Mouse (Mus musculus): ENCODE results near the gene Olfr112. TPM values are rescaled to one million over a fixed set of nuclear protein-coding genes. Genes with fewer than 3 reads are reported as not detected.

Gene Olfr112
- total RNA-seq (2012; rRNA removed) (not detected in 2 replicates), polyA plus RNA-seq (2012; ENCODE audit: insufficient read depth in 1 of 2, insufficient read length in 2 of 2, low read depth in 1 of 2, low replicate concordance in 2 of 2, missing spikeins in 1 of 2) (not detected)

DNA sequence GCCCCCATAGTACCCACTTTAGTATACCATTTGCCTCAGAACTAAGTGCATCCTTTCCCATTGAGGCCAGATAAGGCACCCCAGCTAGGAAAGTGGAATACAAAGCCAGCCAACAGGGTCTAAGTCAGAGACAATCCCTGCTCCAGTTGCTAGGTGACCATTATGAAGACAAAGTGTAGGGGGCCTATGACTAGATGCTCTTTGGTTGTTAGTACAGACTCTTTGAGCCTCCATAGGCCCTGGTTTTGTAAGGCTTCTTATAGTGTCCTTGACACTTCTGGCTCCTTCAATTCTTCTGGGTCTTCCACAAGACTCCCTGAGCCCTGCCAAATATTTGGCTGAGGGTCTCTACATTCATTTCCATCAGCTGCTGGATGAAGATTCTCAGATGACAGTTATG lies at the start of gene Olfr112:
Gene Olfr112 (minus strand): TSS at position 101 of the 400 bp plus-strand sequence.
- TF ChIP-seq GATA1 (IDR thresholded peaks at IDR 0.05; ENCODE audit: low read depth, low read length) (no peak), POLR2AphosphoS5 (IDR thresholded peaks at IDR 0.05; ENCODE audit: borderline replicate concordance, low read depth, low read length) (no peak), CHD1 (IDR thresholded peaks at IDR 0.05; ENCODE audit: low read depth, low read length) (no peak), MAFK (IDR thresholded peaks at IDR 0.05; ENCODE audit: borderline replicate concordance, low read depth, low read length) (no peak), MXI1 (IDR thresholded peaks at IDR 0.05; ENCODE audit: low read depth, low read length) (no peak), GABPA (IDR thresholded peaks at IDR 0.05; ENCODE audit: low read depth, low read length) (no peak), CHD2 (IDR thresholded peaks at IDR 0.05; ENCODE audit: low read length) (no peak), BHLHE40 (IDR thresholded peaks at IDR 0.05; ENCODE audit: borderline replicate concordance, low read depth, low read length) (no peak), MEF2A (IDR thresholded peaks at IDR 0.05; ENCODE audit: extremely low read depth, insufficient replicate concordance, low read depth, low read length, poor library complexity, severe bottlenecking) (no peak), USF1 (IDR thresholded peaks at IDR 0.05; ENCODE audit: low read depth, low read length) (no peak), CTCF (IDR thresholded peaks at IDR 0.05 in 2 of 3, conservative IDR thresholded peaks at IDR 0.05 in 1 of 3; ENCODE audit: control insufficient read depth in 1 of 3, insufficient read depth in 1 of 3, low read depth in 2 of 3, low read length in 3 of 3, poor library complexity in 1 of 3, severe bottlenecking in 1 of 3) (no peak), TCF12 (IDR thresholded peaks at IDR 0.05; ENCODE audit: low read depth, low read length) (no peak), MAZ (IDR thresholded peaks at IDR 0.05; ENCODE audit: low read depth, low read length) (no peak), SIN3A (IDR thresholded peaks at IDR 0.05; ENCODE audit: low read length) (no peak), SMC3 (IDR thresholded peaks at IDR 0.05; ENCODE audit: low read depth, low read length) (no peak)
- Histone ChIP-seq H3K4me1 (ENCODE audit: control insufficient read depth in 1 of 2, insufficient read depth in 2 of 2, low read length in 2 of 2) (no peaks in the 10 kb centered on the region), H3K27me3 (ENCODE audit: control insufficient read depth in 1 of 2, insufficient read depth in 2 of 2, low read length in 2 of 2) (no peaks in the 10 kb centered on the region), H3K36me3 (ENCODE audit: control insufficient read depth in 1 of 2, insufficient read depth in 2 of 2, low read length in 2 of 2) (no peaks in the 10 kb centered on the region), H3K9me3 (replicated peaks; ENCODE audit: insufficient read depth, low read length) (no peaks in the 10 kb centered on the region), H3K9ac (ENCODE audit: control insufficient read depth, low read depth, low read length, poor library complexity, severe bottlenecking) (no peak within 1 kb of the TSS), H3K4me3 (ENCODE audit: control insufficient read depth in 1 of 2, insufficient read depth in 1 of 2, low read depth in 2 of 2, low read length in 2 of 2) (peak within 1 kb of the TSS in 1 of 2 experiments; percentile 35; a peak in 1 of 4 replicates), H3K27ac (ENCODE audit: control insufficient read depth, low read depth, low read length) (no peak within 1 kb of the TSS), H3K79me2 (ENCODE audit: control insufficient read depth, insufficient read depth, low read length, poor library complexity) (no peaks in the 10 kb centered on the region)
- DNase-seq (ENCODE audit: low read depth, low spot score), result no peak

DNA sequence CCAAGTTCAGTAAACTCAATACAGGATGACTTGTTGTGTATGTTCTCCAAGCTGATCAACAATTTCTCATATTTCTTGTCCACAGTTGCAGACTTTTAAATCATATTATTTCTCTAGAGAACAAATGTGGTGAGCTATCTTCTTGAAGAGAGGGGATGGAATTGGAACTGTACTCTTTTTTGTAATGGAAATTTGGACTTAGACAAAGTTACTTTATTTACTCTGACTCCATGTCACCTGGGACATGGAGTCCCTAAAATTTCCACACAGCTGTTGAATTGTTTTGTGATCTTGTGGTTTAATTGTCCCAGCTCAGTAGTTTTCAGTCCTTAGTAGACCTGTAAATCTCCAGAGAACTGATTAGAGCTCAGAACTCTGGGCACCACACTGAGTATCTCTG lies 23.4 kb upstream of the Olfr112 start, which contains the start of gene Olfr114:
Gene Olfr114 (minus strand): TSS at position 101 of the 400 bp plus-strand sequence.
- Histone ChIP-seq H3K4me1 (ENCODE audit: control insufficient read depth in 1 of 2, insufficient read depth in 2 of 2, low read length in 2 of 2) (no peaks in the 10 kb centered on the region), H3K36me3 (ENCODE audit: control insufficient read depth in 1 of 2, insufficient read depth in 2 of 2, low read length in 2 of 2) (no peaks in the 10 kb centered on the region), H3K9ac (ENCODE audit: control insufficient read depth, low read depth, low read length, poor library complexity, severe bottlenecking) (no peak within 1 kb of the TSS), H3K27ac (ENCODE audit: control insufficient read depth, low read depth, low read length) (no peak within 1 kb of the TSS), H3K27me3 (ENCODE audit: control insufficient read depth in 1 of 2, insufficient read depth in 2 of 2, low read length in 2 of 2) (no peaks in the 10 kb centered on the region), H3K4me3 (ENCODE audit: control insufficient read depth in 1 of 2, insufficient read depth in 1 of 2, low read depth in 2 of 2, low read length in 2 of 2) (no peak within 1 kb of the TSS), H3K9me3 (replicated peaks; ENCODE audit: insufficient read depth, low read length) (no peaks in the 10 kb centered on the region), H3K79me2 (ENCODE audit: control insufficient read depth, insufficient read depth, low read length, poor library complexity) (no peaks in the 10 kb centered on the region)
- TF ChIP-seq MYB (IDR thresholded peaks at IDR 0.05; ENCODE audit: low read depth, low read length) (no peak), TAL1 (IDR thresholded peaks at IDR 0.05; ENCODE audit: low read length) (no peak), MEF2A (IDR thresholded peaks at IDR 0.05; ENCODE audit: extremely low read depth, insufficient replicate concordance, low read depth, low read length, poor library complexity, severe bottlenecking) (no peak), UBTF (IDR thresholded peaks at IDR 0.05; ENCODE audit: borderline replicate concordance, insufficient read depth, low read depth, low read length) (no peak), CHD1 (IDR thresholded peaks at IDR 0.05; ENCODE audit: low read depth, low read length) (no peak), POLR2AphosphoS2 (IDR thresholded peaks at IDR 0.05; ENCODE audit: low read length) (no peak), MXI1 (IDR thresholded peaks at IDR 0.05; ENCODE audit: low read depth, low read length) (no peak), USF1 (IDR thresholded peaks at IDR 0.05; ENCODE audit: low read depth, low read length) (no peak), MAX (IDR thresholded peaks at IDR 0.05; ENCODE audit: low read length) (no peak), KAT2A (conservative IDR thresholded peaks at IDR 0.05; ENCODE audit: low read depth, low read length) (no peak), E2F4 (IDR thresholded peaks at IDR 0.05; ENCODE audit: borderline replicate concordance, low read depth, low read length) (no peak), RCOR1 (IDR thresholded peaks at IDR 0.05; ENCODE audit: low read depth, low read length) (no peak), MYC (IDR thresholded peaks at IDR 0.05; ENCODE audit: low read depth, low read length) (no peak), ZNF384 (IDR thresholded peaks at IDR 0.05; ENCODE audit: low read depth, low read length) (no peak), TBP (IDR thresholded peaks at IDR 0.05; ENCODE audit: low read depth, low read length) (no peak), USF2 (IDR thresholded peaks at IDR 0.05; ENCODE audit: borderline replicate concordance in 1 of 2, insufficient read depth in 1 of 2, low read depth in 1 of 2, low read length in 2 of 2) (no peak), POLR2A (IDR thresholded peaks at IDR 0.05; ENCODE audit: control insufficient read depth in 1 of 2, insufficient read depth in 1 of 2, low read depth in 1 of 2, low read length in 2 of 2, poor library complexity in 1 of 2) (no peak), GATA1 (IDR thresholded peaks at IDR 0.05; ENCODE audit: low read depth, low read length) (no peak), ZKSCAN1 (IDR thresholded peaks at IDR 0.05; ENCODE audit: low read depth, low read length) (no peak), ETS1 (IDR thresholded peaks at IDR 0.05; ENCODE audit: low read depth, low read length) (no peak)
- DNase-seq (ENCODE audit: low read depth, low spot score), result no peak

Measured in MEL (cell line).